Mouse (Mus musculus) testis, adult 2 months (tissue): ENCODE results near the gene Abi1.

ENCODE experiments used
- CTCF ChIP-seq: fragments of 200-500 bp; IDR thresholded peaks from 2 replicates; pipeline ENCODE4 v1.5.1; 2012; ENCODE audit warnings: low read depth, mild to moderate bottlenecking, inconsistent platforms, low read length, moderate library complexity; ENCODE audit not compliant: control insufficient read depth, insufficient read depth, insufficient replicate concordance
- POLR2A ChIP-seq: fragments of 200-500 bp; IDR thresholded peaks from 2 replicates; pipeline ENCODE4 v1.6.1; 2012; ENCODE audit warnings: low read depth, mild to moderate bottlenecking, inconsistent platforms, low read length, moderate library complexity; ENCODE audit not compliant: control insufficient read depth

DNA sequence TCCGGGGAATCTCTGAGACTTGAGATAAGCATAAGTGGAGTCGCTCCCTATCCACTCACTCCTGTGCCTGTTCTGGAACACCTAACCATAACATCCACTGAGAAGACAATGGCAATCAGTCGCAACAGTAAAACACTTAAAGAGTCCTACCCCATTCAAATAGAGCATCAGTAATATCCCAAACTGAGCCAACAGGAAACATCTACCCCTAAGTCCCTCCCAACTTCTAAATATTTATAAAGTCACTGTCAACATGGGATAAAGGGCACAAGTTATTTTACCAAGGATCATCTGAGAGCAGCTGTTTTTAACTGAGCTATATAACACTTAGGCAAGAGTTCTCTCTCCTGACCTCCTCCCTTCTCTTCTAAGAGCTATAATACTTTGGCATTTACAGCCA, 23.9 kb downstream of the Abi1 start:
- TF ChIP-seq CTCF (no peak), POLR2A (no peak)
